Mouse (Mus musculus) liver, embryonic 16.5 days (tissue): ENCODE data around the gene Traf7. TPM values are rescaled to one million over a fixed set of nuclear protein-coding genes. Genes with fewer than 3 reads are reported as not detected.

Experiments
- ATAC-seq: fragments of 200-750 bp; cut with Nextera tagmentation; 2 replicates; pipeline ENCODE4 v1.8.0; 2017; ENCODE audit warnings: low read depth, mild to moderate bottlenecking, moderate number of reproducible peaks, moderate library complexity
- H3K27ac ChIP-seq: fragments of 300-500 bp; sonication (generic); 2 replicates; pipeline ENCODE4 v1.5.1; 2014; ENCODE audit warnings: mild to moderate bottlenecking, low read length
- H3K27me3 ChIP-seq: fragments of 300-500 bp; sonication (generic); 2 replicates; pipeline ENCODE4 v1.6.1; 2014; ENCODE audit warnings: low read depth, low read length, mixed read lengths; ENCODE audit not compliant: control insufficient read depth, insufficient read depth
- H3K36me3 ChIP-seq: fragments of 300-500 bp; sonication (generic); 2 replicates; pipeline ENCODE4 v1.6.1; 2014; ENCODE audit warnings: mild to moderate bottlenecking; ENCODE audit not compliant: control insufficient read depth, insufficient read depth
- H3K4me1 ChIP-seq: fragments of 300-500 bp; sonication (generic); 2 replicates; pipeline ENCODE4 v1.6.1; 2014; ENCODE audit warnings: low read depth, low read length, mixed read lengths; ENCODE audit not compliant: control insufficient read depth
- H3K4me2 ChIP-seq: fragments of 300-500 bp; sonication (generic); 2 replicates; pipeline ENCODE4 v1.6.1; 2014; ENCODE audit warnings: low read depth, low read length, mixed read lengths
- H3K4me3 ChIP-seq: fragments of 300-500 bp; sonication (generic); 2 replicates; pipeline ENCODE4 v1.5.1; 2014; ENCODE audit warnings: low read depth, mild to moderate bottlenecking, low read length
- H3K9ac ChIP-seq: fragments of 300-500 bp; sonication (generic); 2 replicates; pipeline ENCODE4 v1.6.1; 2014; ENCODE audit warnings: low read depth, low read length
- H3K9me3 ChIP-seq: fragments of 300-500 bp; sonication (generic); replicated peaks from 2 replicates; pipeline ENCODE4 v1.6.1; 2016; ENCODE audit warnings: low read length; ENCODE audit not compliant: control insufficient read depth
- WGBS: fragments of 180-500 bp; shearing (Covaris S2); extraction: QIAGEN DNeasy Blood & Tissue Kit; methylation state at CpG from one replicate; pipeline ENCODE4 v1.1.7; 2014; ENCODE audit not compliant: insufficient replicate concordance; 5-methylcytosine and 5-hydroxymethylcytosine counted together
- polyA plus RNA-seq: library from polyadenylated mRNA; unstranded; fragments of >200 nt; fragmentation: Nextera tagmentation; extraction: Ambion mirVana; gene quantifications from 2 replicates; pipeline ENCODE4 v1.2.1, GENCODE M21; 2015

The Traf7 gene
- polyA plus RNA-seq, 1 experiment from 2014 or later = 29.6 TPM

DNA sequence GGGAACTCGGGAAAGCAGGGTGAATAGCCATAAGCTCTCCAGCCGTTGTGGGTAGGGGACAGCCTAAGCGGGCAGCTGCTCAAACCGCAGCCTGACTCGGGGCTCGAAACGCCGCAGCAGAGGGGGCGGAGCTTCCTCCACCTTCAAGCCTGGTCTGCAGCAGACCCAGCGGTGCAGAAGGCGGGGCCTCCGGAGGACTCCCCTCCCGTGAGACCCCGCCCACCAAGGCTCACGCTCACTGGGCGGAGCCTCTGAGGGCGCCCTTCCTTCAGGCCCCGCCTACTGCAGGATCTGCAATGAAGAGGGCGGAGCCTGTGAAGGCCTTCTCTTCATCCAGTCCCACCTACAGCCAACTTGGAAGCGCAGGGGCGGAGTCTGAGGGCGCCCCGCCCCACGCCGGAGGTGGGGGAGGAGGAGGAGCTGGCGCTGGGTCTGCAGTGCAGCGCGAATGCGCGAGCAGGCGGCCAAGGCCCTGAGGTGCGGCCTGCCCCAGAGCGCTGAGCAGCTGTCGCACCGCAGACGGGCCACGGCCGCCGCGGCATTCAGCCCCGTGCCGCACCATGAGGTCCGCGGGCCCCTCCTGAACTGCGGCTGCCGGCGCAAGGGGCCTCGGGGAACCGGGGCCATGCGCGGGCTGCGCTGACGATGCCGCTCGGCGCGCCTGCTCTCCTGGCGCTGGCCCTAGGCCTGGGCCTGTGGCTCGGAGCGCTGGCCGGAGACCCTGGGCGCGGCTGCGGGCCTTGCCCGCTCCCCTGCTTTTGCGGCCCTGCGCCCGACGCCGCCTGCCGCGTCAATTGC, 22.1 kb upstream of the Traf7 start, which contains the start of gene Pkd1:
TSS of gene Pkd1 (plus strand) at position 217 of the 798 bp plus-strand sequence.
- Histone ChIP-seq H3K4me3 (peak within 1 kb of the TSS; percentile 80), H3K27me3 (no peaks in the 10 kb centered on the region)

DNA sequence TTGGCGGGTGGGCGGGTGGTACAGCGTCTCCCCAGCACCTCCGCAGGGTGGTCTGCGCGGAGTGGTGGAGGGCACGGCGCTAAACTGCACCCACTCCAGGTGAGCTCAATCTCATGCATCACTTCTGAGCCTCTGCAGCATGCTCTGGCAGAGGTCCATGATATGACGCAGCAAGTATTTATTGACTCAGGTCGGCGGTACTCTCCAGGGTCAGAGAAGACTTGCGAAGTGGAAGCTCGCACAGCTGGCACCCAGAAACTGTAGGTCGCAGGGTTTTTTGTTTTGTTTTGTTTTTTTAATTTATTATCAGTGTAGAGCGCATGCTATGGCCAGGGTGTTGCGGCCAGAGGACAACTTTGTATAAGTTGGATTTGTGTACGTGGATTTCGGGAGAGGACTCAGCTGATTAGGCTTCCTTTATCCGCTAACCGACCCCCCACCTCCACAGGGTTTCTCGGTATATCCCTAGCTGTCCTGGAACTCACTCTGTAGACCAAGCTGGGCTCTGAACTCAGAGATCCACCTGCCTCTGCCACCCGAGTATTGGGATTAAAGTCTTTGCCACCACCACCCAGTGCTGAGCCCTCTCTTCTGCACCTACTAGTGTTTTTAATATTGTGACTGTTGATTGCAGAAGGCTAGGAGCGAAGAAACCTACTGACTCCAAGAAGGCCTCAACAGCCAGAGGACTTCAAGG, 21.3 kb upstream of the Traf7 start:
- no peaks in the 10 kb centered on the region for H3K36me3 ChIP-seq
- WGBS = 2% methylated on average over 23 of the region's 23 CpGs
- H3K27ac ChIP-seq = peak overlapping the region; percentile 88
- no peaks in the 10 kb centered on the region for H3K27me3 ChIP-seq
- no peaks in the 10 kb centered on the region for H3K9me3 ChIP-seq
- peaks cover 24% of the 10 kb centered on the region for H3K4me1 ChIP-seq
- H3K4me2 ChIP-seq = peak overlapping the region; percentile 100
- ATAC-seq = peak; percentile 27
- peak overlapping the region; percentile 70 for H3K9ac ChIP-seq
- H3K4me3 ChIP-seq = peak overlapping the region; percentile 80

More for the DNA sequence above, 22.1 kb upstream of the Traf7 start, which contains the start of gene Pkd1:
- peak; percentile 89 for ATAC-seq
- H3K4me1 ChIP-seq = peaks cover 24% of the 10 kb centered on the region
- H3K9me3 ChIP-seq = no peaks in the 10 kb centered on the region
- WGBS = under 1% methylated on average over 66 of the region's 72 CpGs
- peak within 1 kb of the TSS; percentile 91 for H3K27ac ChIP-seq
- peak within 1 kb of the TSS; percentile 85 for H3K9ac ChIP-seq
- H3K36me3 ChIP-seq = no peaks in the 10 kb centered on the region
- peak within 1 kb of the TSS; percentile 100 for H3K4me2 ChIP-seq

GRCm38 (mm10) chr17:24548435-24548834, 20.7 kb upstream of the Traf7 start:
- Histone ChIP-seq H3K4me3 (peak overlapping the region; percentile 80), H3K4me1 (peaks cover 24% of the 10 kb centered on the region), H3K27me3 (no peaks in the 10 kb centered on the region), H3K27ac (peak overlapping the region; percentile 88), H3K9ac (peak overlapping the region; percentile 70), H3K36me3 (no peaks in the 10 kb centered on the region), H3K4me2 (peak overlapping the region; percentile 100), H3K9me3 (no peaks in the 10 kb centered on the region)
- WGBS = 11% methylated on average over 9 of the region's 9 CpGs
- no peak for ATAC-seq

DNA sequence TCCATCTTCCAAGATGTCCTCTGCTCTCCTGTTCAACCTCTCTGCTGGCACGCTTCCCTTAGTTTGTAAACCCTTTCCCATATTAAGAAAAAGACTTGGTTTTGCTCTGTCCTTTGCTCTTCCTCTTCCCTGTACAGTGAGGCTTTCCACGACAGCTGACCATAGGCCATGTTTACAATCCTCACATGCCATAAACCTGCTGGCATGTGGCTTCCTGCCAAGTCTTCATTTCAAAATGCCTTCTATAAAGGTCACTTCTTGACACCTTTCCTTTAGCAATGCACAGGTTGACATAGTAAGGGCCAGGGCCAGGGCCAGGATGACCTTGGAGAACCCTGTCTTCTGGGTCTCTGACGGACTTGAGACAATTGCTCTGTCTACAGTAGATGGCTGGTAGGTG, 18.5 kb upstream of the Traf7 start:
- Histone ChIP-seq H3K27ac (no peak overlapping the region), H3K9me3 (no peaks in the 10 kb centered on the region), H3K4me3 (no peak overlapping the region), H3K4me2 (no peak overlapping the region), H3K36me3 (no peaks in the 10 kb centered on the region), H3K4me1 (peaks cover 24% of the 10 kb centered on the region), H3K27me3 (no peaks in the 10 kb centered on the region), H3K9ac (no peak overlapping the region)
- 68% methylated on average over 3 of the region's 3 CpGs for WGBS
- no peak for ATAC-seq

GRCm38 (mm10) chr17:24545247-24545646, 17.5 kb upstream of the Traf7 start:
- peaks cover 14% of the 10 kb centered on the region for H3K4me1 ChIP-seq
- WGBS = 64% methylated on average over 2 of the region's 2 CpGs
- no peak overlapping the region for H3K9ac ChIP-seq
- no peak overlapping the region for H3K4me3 ChIP-seq
- no peaks in the 10 kb centered on the region for H3K36me3 ChIP-seq
- no peak for ATAC-seq
- no peaks in the 10 kb centered on the region for H3K9me3 ChIP-seq
- H3K27me3 ChIP-seq = no peaks in the 10 kb centered on the region
- no peak overlapping the region for H3K4me2 ChIP-seq
- no peak overlapping the region for H3K27ac ChIP-seq

GRCm38 (mm10) chr17:24544613-24545012, 16.9 kb upstream of the Traf7 start:
- Histone ChIP-seq H3K27me3 (no peaks in the 10 kb centered on the region), H3K4me3 (no peak overlapping the region), H3K9ac (no peak overlapping the region), H3K27ac (no peak overlapping the region), H3K36me3 (no peaks in the 10 kb centered on the region), H3K9me3 (no peaks in the 10 kb centered on the region), H3K4me2 (no peak overlapping the region), H3K4me1 (peaks cover 11% of the 10 kb centered on the region)
- ATAC-seq = no peak
- WGBS = 47% methylated on average over 12 of the region's 12 CpGs

DNA sequence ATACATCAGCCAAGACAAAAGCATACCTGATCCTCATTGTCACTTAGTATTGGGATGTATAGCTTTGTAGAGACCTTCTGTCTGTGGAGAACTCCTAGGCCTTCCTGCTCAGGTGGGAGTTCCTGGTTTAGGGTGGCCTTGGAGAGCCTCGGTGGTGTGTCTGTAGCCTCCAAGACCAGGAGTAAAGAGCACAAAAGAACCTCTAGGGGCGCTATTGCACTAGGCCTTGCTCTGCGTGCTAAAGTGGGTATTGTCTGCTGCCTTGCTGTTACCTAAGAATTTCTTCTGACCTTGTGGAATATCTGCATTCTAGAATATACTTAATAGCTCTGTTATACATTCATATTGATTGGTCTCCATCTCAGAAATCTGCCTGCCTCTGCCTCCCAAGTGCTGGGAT, 12.6 kb upstream of the Traf7 start:
- Histone ChIP-seq H3K36me3 (no peaks in the 10 kb centered on the region), H3K9ac (no peak overlapping the region), H3K4me2 (no peak overlapping the region), H3K4me3 (no peak overlapping the region), H3K4me1 (no peaks in the 10 kb centered on the region; the same call in 1 of the 2 replicates), H3K27ac (no peak overlapping the region), H3K27me3 (no peaks in the 10 kb centered on the region), H3K9me3 (no peaks in the 10 kb centered on the region)
- ATAC-seq = peak; percentile 72
- 8% methylated on average over 3 of the region's 3 CpGs for WGBS

DNA sequence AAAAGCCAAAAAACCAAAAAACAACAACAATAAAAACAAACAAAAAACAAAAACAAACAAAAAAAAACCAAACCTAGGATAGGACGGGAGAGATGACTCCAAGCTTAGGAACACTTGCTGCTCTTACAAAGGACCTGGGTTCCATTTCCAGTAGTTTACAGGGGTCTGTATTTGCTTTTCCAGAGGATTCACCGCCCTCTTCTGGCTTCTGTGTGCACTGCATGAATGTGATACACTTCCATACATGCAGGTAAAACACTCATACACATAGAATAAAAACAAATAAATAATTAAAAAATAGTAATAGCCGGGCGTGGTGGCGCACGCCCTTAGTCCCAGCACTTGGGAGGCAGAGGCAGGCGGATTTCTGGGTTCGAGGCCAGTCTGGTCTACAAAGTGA, 11.2 kb upstream of the Traf7 start:
- 53% methylated on average over 8 of the region's 8 CpGs for whole genome bisulfite sequencing

DNA sequence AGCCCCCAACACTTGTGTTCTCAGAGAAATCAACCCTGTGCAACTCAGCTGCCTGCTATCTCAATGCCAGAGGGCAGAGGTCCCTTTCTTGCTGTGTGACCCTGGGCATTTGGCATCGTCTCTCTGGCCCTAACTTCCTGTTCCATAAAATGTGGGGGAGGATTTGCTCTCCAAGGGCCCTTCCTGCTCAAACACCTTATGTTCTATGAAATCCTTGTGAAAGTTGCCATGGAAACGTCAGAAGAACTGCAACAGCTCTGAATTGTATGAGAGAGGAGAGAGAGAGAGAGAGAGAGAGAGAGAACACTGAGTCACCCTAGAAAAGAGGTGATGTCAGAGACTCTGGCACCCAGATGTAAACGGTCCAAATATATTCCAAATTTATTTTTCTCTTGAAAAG, 9.8 kb upstream of the Traf7 start:
- H3K4me2 ChIP-seq = no peak overlapping the region
- no peak overlapping the region for H3K27ac ChIP-seq
- 28% methylated on average over 3 of the region's 3 CpGs for WGBS
- H3K4me3 ChIP-seq = no peak overlapping the region
- ATAC-seq = no peak
- H3K9me3 ChIP-seq = no peaks in the 10 kb centered on the region
- no peak overlapping the region for H3K9ac ChIP-seq
- peaks cover 14% of the 10 kb centered on the region for H3K4me1 ChIP-seq
- no peaks in the 10 kb centered on the region for H3K36me3 ChIP-seq
- H3K27me3 ChIP-seq = no peaks in the 10 kb centered on the region

More for the DNA sequence above, 11.2 kb upstream of the Traf7 start:
- H3K9ac ChIP-seq = no peak overlapping the region
- no peaks in the 10 kb centered on the region for H3K9me3 ChIP-seq
- H3K4me1 ChIP-seq = peaks cover 1% of the 10 kb centered on the region
- ATAC-seq = no peak
- no peak overlapping the region for H3K4me2 ChIP-seq
- no peak overlapping the region for H3K4me3 ChIP-seq
- no peak overlapping the region for H3K27ac ChIP-seq
- no peaks in the 10 kb centered on the region for H3K36me3 ChIP-seq
- no peaks in the 10 kb centered on the region for H3K27me3 ChIP-seq
